Mouse (Mus musculus) stomach, postnatal 0 days (tissue): ENCODE measurements around the gene Nos3.

Source experiments
- CTCF ChIP-seq: IDR thresholded peaks from 2 replicates; pipeline ENCODE4 v1.5.1; 2016; ENCODE audit warnings: antibody characterized with exemption, low read depth, mild to moderate bottlenecking, moderate library complexity
- EP300 ChIP-seq: optimal IDR thresholded peaks from 2 replicates; pipeline ENCODE3; 2016; ENCODE audit warnings: antibody characterized with exemption

- TF ChIP-seq CTCF (no peak), EP300 (no peak)
These were observed 40.2 kb downstream of the Nos3 start for GRCm38 (mm10) chr5:24404594-24405360.
